Mouse (Mus musculus) midbrain, embryonic 13.5 days (tissue): ENCODE results near the gene Fndc3b. TPM values are rescaled to one million over a fixed set of nuclear protein-coding genes. Genes with fewer than 3 reads are reported as not detected.
A peak's percentile ranks its signal among the peaks of the same experiment; 100 is the strongest.

Source experiments
- ATAC-seq: fragments of 200-750 bp; cut with Nextera tagmentation; 2 replicates; pipeline ENCODE4 v1.8.0; 2017; ENCODE audit warnings: mild to moderate bottlenecking, moderate TSS enrichment, moderate library complexity
- H3K27ac ChIP-seq: fragments of 300-500 bp; sonication (generic); 2 replicates; pipeline ENCODE4 v1.5.1; 2015; ENCODE audit warnings: inconsistent platforms, mild to moderate bottlenecking, moderate library complexity
- H3K27me3 ChIP-seq: fragments of 300-500 bp; sonication (generic); 2 replicates; pipeline ENCODE4 v1.6.1; 2015; ENCODE audit warnings: mild to moderate bottlenecking, inconsistent platforms
- H3K36me3 ChIP-seq: fragments of 300-500 bp; sonication (generic); 2 replicates; pipeline ENCODE4 v1.6.1; 2015; ENCODE audit warnings: mild to moderate bottlenecking, inconsistent platforms
- H3K4me1 ChIP-seq: fragments of 300-500 bp; sonication (generic); replicated peaks from 2 replicates; pipeline ENCODE4 v1.6.1; 2015; ENCODE audit warnings: inconsistent platforms
- H3K4me2 ChIP-seq: fragments of 300-500 bp; sonication (generic); replicated peaks from 2 replicates; pipeline ENCODE4 v1.6.1; 2015; ENCODE audit warnings: moderate library complexity, mild to moderate bottlenecking, inconsistent platforms
- H3K4me3 ChIP-seq: fragments of 300-500 bp; sonication (generic); replicated peaks from 2 replicates; pipeline ENCODE4 v1.5.1; 2015; ENCODE audit warnings: mild to moderate bottlenecking, inconsistent platforms
- H3K9ac ChIP-seq: fragments of 300-500 bp; sonication (generic); replicated peaks from 2 replicates; pipeline ENCODE4 v1.6.1; 2015; ENCODE audit warnings: mild to moderate bottlenecking, inconsistent platforms
- H3K9me3 ChIP-seq: fragments of 300-500 bp; sonication (generic); 2 replicates; pipeline ENCODE4 v1.6.1; 2016; ENCODE audit warnings: mild to moderate bottlenecking, inconsistent platforms
- whole genome bisulfite sequencing: fragments of 180-500 bp; shearing (Covaris S2); methylation state at CpG from one replicate; pipeline ENCODE4 v1.1.7; 2015; 5-methylcytosine and 5-hydroxymethylcytosine counted together
- polyA plus RNA-seq: library from polyadenylated mRNA; unstranded; fragments of >200 nt; fragmentation: Nextera tagmentation; extraction: Ambion mirVana; gene quantifications from 2 replicates; pipeline ENCODE4 v1.2.1, GENCODE M21; 2015

Fndc3b gene
- polyA plus RNA-seq, 1 experiment from 2014 or later: 10.0 TPM

- Histone ChIP-seq H3K27me3 (no peaks in the 10 kb centered on the region), H3K9ac (no peak overlapping the region), H3K9me3 (no peaks in the 10 kb centered on the region), H3K4me1 (no peaks in the 10 kb centered on the region), H3K27ac (no peak overlapping the region), H3K4me3 (no peak overlapping the region), H3K36me3 (peaks cover 16% of the 10 kb centered on the region), H3K4me2 (no peak overlapping the region)
- ATAC-seq: peak; percentile 65
- WGBS: 59% methylated on average over 1 of the region's 1 CpGs
These were observed 250.1 kb downstream of the Fndc3b start for GRCm38 (mm10) chr3:27461037-27461436.

GRCm38 (mm10) chr3:27458416-27458815 lies 252.7 kb downstream of the Fndc3b start:
- H3K9ac ChIP-seq: no peak overlapping the region
- no peak overlapping the region for H3K4me2 ChIP-seq
- H3K4me1 ChIP-seq: no peaks in the 10 kb centered on the region
- 93% methylated on average over 9 of the region's 9 CpGs for WGBS
- H3K36me3 ChIP-seq: peaks cover 42% of the 10 kb centered on the region
- H3K27me3 ChIP-seq: no peaks in the 10 kb centered on the region
- ATAC-seq: no peak
- H3K4me3 ChIP-seq: no peak overlapping the region
- no peak overlapping the region for H3K27ac ChIP-seq
- no peaks in the 10 kb centered on the region for H3K9me3 ChIP-seq

DNA sequence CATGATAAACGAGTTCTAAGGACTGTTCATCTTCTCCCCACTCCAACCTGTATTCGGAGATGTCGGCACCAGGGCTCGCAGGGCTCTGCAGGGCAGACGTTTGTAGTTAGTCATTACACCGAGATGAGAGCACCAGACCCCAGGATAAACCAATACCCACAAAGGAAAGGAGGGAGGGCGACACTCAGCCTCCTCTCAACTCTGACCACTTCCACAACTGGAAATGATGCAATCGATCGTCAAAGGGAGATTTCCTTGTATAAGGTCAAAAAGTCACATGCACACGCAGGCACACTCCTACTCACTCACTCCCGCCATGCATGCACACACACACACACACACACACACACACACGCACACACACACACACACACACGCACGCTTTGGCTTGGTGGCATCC lies 254.6 kb downstream of the Fndc3b start:
- H3K4me3 ChIP-seq: no peak overlapping the region
- H3K27ac ChIP-seq: no peak overlapping the region
- H3K9me3 ChIP-seq: no peaks in the 10 kb centered on the region
- no peak overlapping the region for H3K4me2 ChIP-seq
- no peaks in the 10 kb centered on the region for H3K4me1 ChIP-seq
- H3K27me3 ChIP-seq: no peaks in the 10 kb centered on the region
- no peak overlapping the region for H3K9ac ChIP-seq
- ATAC-seq: no peak
- H3K36me3 ChIP-seq: peaks cover 45% of the 10 kb centered on the region
- 89% methylated on average over 14 of the region's 14 CpGs for WGBS

DNA sequence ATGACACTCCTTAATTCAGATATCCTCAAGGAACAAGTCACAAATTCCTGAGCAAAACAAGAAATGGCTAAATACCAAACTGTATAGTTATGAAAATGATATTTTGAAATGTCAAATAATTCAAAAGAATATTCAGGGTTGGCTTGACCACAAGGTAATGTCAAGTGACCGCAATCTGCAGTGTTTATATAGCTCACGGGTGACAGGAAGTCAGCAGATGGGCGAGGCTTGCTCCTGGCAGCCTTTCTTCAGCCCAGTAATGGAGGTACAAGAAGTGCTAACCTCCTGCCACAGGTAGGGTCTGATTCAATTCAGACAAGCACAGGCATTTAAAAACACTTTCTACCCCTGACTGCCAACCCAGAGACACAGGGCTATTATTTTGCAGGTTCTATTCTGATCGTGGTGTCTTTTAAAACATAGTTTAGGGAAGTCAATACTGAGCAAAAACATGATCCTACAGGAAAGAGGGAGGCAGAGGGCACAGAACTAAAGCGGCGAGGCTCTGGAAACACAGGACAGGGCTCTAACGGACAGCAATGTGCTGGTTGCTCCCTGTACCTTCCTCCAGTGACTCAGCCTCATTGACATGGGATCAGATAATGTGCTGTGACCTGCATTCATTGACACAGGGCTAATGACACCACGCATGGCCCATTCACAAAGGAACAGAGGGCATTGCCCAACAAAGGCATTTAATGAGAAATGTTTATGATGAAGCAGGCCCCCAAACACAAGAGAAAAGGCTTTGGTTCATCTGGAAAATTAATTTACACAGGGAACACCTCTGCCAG lies 256.5 kb downstream of the Fndc3b start:
- Histone ChIP-seq H3K4me3 (no peak overlapping the region), H3K27me3 (no peaks in the 10 kb centered on the region), H3K9ac (no peak overlapping the region), H3K4me2 (no peak overlapping the region), H3K4me1 (no peaks in the 10 kb centered on the region), H3K9me3 (no peaks in the 10 kb centered on the region), H3K27ac (no peak overlapping the region), H3K36me3 (peaks cover 51% of the 10 kb centered on the region)
- 81% methylated on average over 8 of the region's 8 CpGs for WGBS
- ATAC-seq: no peak

DNA sequence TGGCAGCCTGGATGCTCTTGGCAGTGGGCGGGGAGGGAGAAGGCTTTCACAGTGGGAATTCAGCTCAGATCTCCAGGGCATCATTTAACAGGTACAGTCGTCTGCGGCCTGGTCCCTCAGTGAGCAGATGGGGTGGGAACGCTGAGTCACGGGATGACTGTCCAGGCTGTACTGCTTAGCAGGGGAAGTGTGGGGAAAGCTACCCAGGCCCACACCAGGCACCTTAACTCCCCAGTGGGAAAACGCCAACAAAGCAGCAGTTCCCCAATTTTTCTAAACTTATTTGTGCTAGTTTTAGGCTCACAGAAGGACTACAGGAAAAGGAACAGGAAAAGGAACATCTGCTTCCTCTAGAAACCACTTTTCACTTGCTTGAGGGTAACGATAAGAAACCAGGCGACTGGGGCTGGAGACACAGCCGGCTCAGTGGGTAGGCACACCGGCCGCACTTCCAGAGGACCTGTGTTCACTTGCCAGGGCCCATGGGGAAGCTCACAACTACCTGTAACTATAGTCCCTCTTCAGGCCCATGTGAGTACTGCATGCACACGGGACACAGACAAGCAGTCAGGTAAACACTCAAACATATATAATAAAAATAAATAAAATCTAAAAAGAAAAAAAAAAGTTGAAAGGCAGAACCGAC lies 257.5 kb downstream of the Fndc3b start:
- H3K9me3 ChIP-seq: no peaks in the 10 kb centered on the region
- no peaks in the 10 kb centered on the region for H3K4me1 ChIP-seq
- peaks cover 47% of the 10 kb centered on the region for H3K36me3 ChIP-seq
- WGBS: 95% methylated on average over 13 of the region's 13 CpGs
- no peak overlapping the region for H3K4me2 ChIP-seq
- H3K27me3 ChIP-seq: no peaks in the 10 kb centered on the region
- H3K4me3 ChIP-seq: no peak overlapping the region
- H3K9ac ChIP-seq: no peak overlapping the region
- H3K27ac ChIP-seq: no peak overlapping the region
- no peak for ATAC-seq

DNA sequence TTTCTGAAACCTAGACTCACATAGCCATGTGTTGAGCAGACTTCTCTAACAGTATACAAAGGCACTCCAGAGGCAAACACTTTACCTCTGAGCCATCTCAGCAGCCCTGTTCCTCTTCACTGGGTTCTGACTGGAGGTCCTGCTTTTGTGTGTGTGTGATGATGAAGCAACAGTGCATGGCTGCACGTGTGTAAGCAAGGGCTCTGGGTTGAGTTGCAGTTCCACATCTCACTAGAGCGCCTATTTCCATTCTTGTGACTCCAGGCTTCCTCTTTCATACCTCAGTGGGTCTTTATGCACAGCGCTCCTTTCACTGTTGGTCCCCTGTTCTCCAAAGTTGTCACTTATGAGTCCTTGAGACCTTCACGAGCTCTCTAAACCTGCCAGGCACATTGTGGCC lies 261.7 kb downstream of the Fndc3b start:
- no peak overlapping the region for H3K4me3 ChIP-seq
- H3K27ac ChIP-seq: no peak overlapping the region
- ATAC-seq: no peak
- WGBS: 87% methylated on average over 4 of the region's 4 CpGs
- H3K4me1 ChIP-seq: no peaks in the 10 kb centered on the region
- H3K36me3 ChIP-seq: peaks cover 26% of the 10 kb centered on the region
- H3K9me3 ChIP-seq: no peaks in the 10 kb centered on the region
- no peak overlapping the region for H3K4me2 ChIP-seq
- no peaks in the 10 kb centered on the region for H3K27me3 ChIP-seq
- H3K9ac ChIP-seq: no peak overlapping the region

DNA sequence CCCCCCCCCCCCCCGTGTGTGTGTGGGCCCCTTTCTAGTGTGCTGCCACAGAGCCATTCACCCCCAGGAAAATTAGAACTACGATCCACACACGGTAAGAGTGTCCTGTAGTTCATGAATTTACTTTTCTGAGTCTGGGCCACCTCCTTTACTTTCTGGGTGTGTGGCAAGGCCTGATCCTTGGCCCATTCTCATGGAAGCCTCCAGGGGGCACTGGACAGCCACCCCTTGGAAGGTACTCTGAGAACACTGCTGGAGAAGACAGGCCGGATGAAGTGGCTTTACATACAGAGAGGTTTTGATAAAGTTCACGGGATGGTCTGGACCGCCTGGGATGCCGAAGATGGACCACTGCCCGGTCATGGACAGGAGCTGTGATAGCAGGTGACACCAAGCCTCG lies 262.7 kb downstream of the Fndc3b start:
- Histone ChIP-seq H3K27ac (no peak overlapping the region), H3K4me1 (no peaks in the 10 kb centered on the region), H3K9ac (no peak overlapping the region), H3K36me3 (peaks cover 15% of the 10 kb centered on the region), H3K9me3 (no peaks in the 10 kb centered on the region), H3K4me3 (no peak overlapping the region), H3K27me3 (no peaks in the 10 kb centered on the region), H3K4me2 (no peak overlapping the region)
- ATAC-seq: no peak
- WGBS: 87% methylated on average over 9 of the region's 9 CpGs

DNA sequence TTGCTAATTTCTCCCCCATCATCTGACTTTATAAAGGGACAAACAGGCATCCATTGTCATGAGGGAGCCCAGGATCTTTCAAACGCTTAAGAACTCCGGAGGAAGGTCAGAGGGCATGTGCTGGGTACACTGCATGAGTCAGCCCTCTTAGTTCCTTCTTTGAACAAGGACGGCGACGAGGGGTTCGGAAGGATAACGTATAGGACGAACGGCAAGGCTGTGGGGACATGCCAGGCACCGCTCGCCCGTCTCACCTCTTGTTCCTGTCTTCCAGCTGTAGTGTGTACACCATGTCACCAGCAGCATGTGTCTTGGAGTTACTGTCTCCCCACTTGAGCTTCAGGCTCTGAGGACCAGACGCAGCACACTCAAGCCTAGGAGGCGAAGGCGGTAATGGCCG lies 271.4 kb downstream of the Fndc3b start:
- Histone ChIP-seq H3K4me2 (no peak overlapping the region), H3K27me3 (no peaks in the 10 kb centered on the region), H3K27ac (no peak overlapping the region), H3K9ac (no peak overlapping the region), H3K4me3 (no peak overlapping the region), H3K36me3 (0 out of 2 replicates have a peak, but pooled peaks cover 3% of the 10 kb centered on the region), H3K4me1 (no peaks in the 10 kb centered on the region), H3K9me3 (no peaks in the 10 kb centered on the region)
- 74% methylated on average over 16 of the region's 16 CpGs for WGBS
- no peak for ATAC-seq

- 57% methylated on average over 6 of the region's 6 CpGs for WGBS
These were observed 275.9 kb downstream of the Fndc3b start for GRCm38 (mm10) chr3:27435096-27435620.

DNA sequence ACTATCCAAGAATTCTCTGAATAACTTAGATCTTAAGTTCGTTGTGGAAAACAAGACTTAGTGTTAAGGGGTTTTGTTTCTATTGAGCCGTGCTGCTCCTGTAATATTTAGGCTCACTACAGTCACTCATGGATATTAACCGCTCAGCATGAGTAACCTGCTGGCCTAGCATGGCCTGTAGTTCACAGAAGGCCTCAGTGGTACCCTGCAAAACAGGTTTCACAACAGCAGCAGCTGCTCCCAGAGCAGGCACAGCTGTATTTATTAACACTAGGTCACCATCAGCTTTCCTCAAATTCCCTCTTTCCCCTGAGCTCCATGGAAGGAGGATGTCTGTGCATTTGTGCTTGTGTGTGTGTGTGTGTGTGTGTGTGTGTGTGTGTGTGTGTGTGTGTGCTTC lies 278.1 kb downstream of the Fndc3b start:
- no peaks in the 10 kb centered on the region for H3K27me3 ChIP-seq
- 87% methylated on average over 3 of the region's 3 CpGs for WGBS
- ATAC-seq: no peak
- peaks cover 4% of the 10 kb centered on the region; the same call in 1 of the 2 replicates for H3K36me3 ChIP-seq
- no peak overlapping the region for H3K4me2 ChIP-seq
- H3K9ac ChIP-seq: no peak overlapping the region
- H3K27ac ChIP-seq: no peak overlapping the region
- 0 out of 2 replicates have a peak, but pooled peaks cover 2% of the 10 kb centered on the region for H3K4me1 ChIP-seq
- no peak overlapping the region for H3K4me3 ChIP-seq
- H3K9me3 ChIP-seq: no peaks in the 10 kb centered on the region

More at GRCm38 (mm10) chr3:27435096-27435620, 275.9 kb downstream of the Fndc3b start:
- Histone ChIP-seq H3K4me2 (no peak overlapping the region), H3K4me3 (no peak overlapping the region), H3K4me1 (0 out of 2 replicates have a peak, but pooled peaks cover 2% of the 10 kb centered on the region), H3K9ac (no peak overlapping the region), H3K27me3 (no peaks in the 10 kb centered on the region), H3K27ac (no peak overlapping the region), H3K9me3 (no peaks in the 10 kb centered on the region), H3K36me3 (0 out of 2 replicates have a peak, but pooled peaks cover 3% of the 10 kb centered on the region)
- ATAC-seq: no peak

DNA sequence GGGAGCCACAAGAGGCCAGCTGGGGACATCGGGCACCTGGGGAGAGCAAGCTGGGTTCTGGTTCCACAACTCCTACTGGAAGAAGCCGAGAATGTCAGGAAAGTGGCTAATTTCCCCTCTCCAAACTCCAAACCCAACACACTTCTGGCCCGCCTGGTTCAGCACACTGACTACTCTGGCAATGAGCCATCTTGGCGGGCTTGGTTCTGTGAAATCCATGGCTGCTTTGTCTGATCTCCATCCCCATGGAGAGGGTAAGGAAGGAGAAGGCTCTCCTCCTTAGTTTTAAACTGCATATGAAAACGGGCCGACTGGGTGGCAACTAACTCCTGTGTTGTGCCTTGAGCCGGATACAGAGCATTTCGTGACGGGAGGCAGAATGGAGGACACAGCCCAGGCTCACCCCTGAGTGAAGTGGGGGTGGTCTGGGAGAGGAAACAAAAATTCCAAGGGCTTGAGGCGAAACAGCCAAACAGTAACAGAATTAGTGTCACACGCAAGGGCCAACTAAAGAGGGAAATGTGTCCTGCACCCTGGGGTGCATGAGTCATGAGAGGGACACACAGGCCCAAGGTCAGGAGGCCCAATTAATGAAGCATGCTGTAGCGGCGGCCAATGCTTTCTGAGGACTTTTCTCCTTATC lies 280.4 kb downstream of the Fndc3b start:
- 82% methylated on average over 13 of the region's 13 CpGs for WGBS
- H3K9ac ChIP-seq: no peak overlapping the region
- peaks cover 5% of the 10 kb centered on the region; the same call in 1 of the 2 replicates for H3K36me3 ChIP-seq
- no peaks in the 10 kb centered on the region for H3K9me3 ChIP-seq
- H3K27me3 ChIP-seq: no peaks in the 10 kb centered on the region
- no peak overlapping the region for H3K4me3 ChIP-seq
- H3K4me2 ChIP-seq: no peak overlapping the region
- H3K4me1 ChIP-seq: 0 out of 2 replicates have a peak, but pooled peaks cover 2% of the 10 kb centered on the region
- ATAC-seq: peak; percentile 45; the same call in 1 of the 2 replicates
- H3K27ac ChIP-seq: no peak overlapping the region

- Histone ChIP-seq H3K27me3 (no peaks in the 10 kb centered on the region), H3K9ac (no peak overlapping the region), H3K9me3 (no peaks in the 10 kb centered on the region), H3K27ac (no peak overlapping the region), H3K4me3 (no peak overlapping the region), H3K36me3 (peaks cover 8% of the 10 kb centered on the region; the same call in 1 of the 2 replicates), H3K4me1 (0 out of 2 replicates have a peak, but pooled peaks cover 2% of the 10 kb centered on the region), H3K4me2 (no peak overlapping the region)
- WGBS: 90% methylated on average over 6 of the region's 6 CpGs
- ATAC-seq: no peak
These were observed 283.7 kb downstream of the Fndc3b start for GRCm38 (mm10) chr3:27427406-27427805.
